Mouse (Mus musculus) small intestine, adult 2 months (tissue): ENCODE data around the gene Aire. TPM values are rescaled to one million over a fixed set of nuclear protein-coding genes. Genes with fewer than 3 reads are reported as not detected.

Experiments used
- H3K27ac ChIP-seq: fragments of 200-500 bp; 2 replicates; pipeline ENCODE4 v1.5.1; 2012; ENCODE audit warnings: low read depth, low read length, control low read depth, inconsistent platforms; ENCODE audit not compliant: insufficient read depth
- H3K27me3 ChIP-seq: fragments of 200-500 bp; 2 replicates; pipeline ENCODE4 v1.6.1; 2012; ENCODE audit warnings: mild to moderate bottlenecking, moderate library complexity, low read length, inconsistent platforms; ENCODE audit not compliant: control insufficient read depth, insufficient read depth
- H3K36me3 ChIP-seq: fragments of 200-500 bp; 2 replicates; pipeline ENCODE4 v1.6.1; 2012; ENCODE audit warnings: mild to moderate bottlenecking, low read length, control low read depth, inconsistent platforms; ENCODE audit not compliant: control insufficient read depth, insufficient read depth
- H3K4me1 ChIP-seq: fragments of 200-500 bp; 2 replicates; pipeline ENCODE4 v1.6.1; 2012; ENCODE audit warnings: low read length, inconsistent platforms, mixed read lengths; ENCODE audit not compliant: control insufficient read depth, insufficient read depth, insufficient read length
- H3K4me3 ChIP-seq: fragments of 200-500 bp; 2 replicates; pipeline ENCODE4 v1.5.1; 2012; ENCODE audit warnings: low read depth, mild to moderate bottlenecking, control low read depth, inconsistent platforms, low read length, moderate library complexity
- CTCF ChIP-seq: fragments of 200-500 bp; IDR thresholded peaks from 2 replicates; pipeline ENCODE4 v1.5.1; 2012; ENCODE audit warnings: low read depth, mild to moderate bottlenecking, control low read depth, inconsistent platforms, low read length, moderate library complexity, mixed read lengths; ENCODE audit not compliant: insufficient replicate concordance, insufficient read length; ENCODE audit errors: extremely low read depth
- POLR2A ChIP-seq: fragments of 200-500 bp; IDR thresholded peaks from 2 replicates; pipeline ENCODE4 v1.6.1; 2012; ENCODE audit warnings: low read depth, mild to moderate bottlenecking, control low read depth, inconsistent platforms, low read length, moderate library complexity
- WGBS: fragments of 180-500 bp; shearing (Covaris S2); methylation state at CpG from one replicate; pipeline ENCODE4 v1.1.7; 2018; 5-methylcytosine and 5-hydroxymethylcytosine counted together
- polyA plus RNA-seq: library from polyadenylated mRNA; depleted of rRNA; stranded (reverse); fragments of >200 nt; gene quantifications from 2 replicates; pipeline ENCODE4 v1.2.3, GENCODE M21; 2012

Aire gene
- polyA plus RNA-seq, 1 experiment, result 0.34 TPM

DNA sequence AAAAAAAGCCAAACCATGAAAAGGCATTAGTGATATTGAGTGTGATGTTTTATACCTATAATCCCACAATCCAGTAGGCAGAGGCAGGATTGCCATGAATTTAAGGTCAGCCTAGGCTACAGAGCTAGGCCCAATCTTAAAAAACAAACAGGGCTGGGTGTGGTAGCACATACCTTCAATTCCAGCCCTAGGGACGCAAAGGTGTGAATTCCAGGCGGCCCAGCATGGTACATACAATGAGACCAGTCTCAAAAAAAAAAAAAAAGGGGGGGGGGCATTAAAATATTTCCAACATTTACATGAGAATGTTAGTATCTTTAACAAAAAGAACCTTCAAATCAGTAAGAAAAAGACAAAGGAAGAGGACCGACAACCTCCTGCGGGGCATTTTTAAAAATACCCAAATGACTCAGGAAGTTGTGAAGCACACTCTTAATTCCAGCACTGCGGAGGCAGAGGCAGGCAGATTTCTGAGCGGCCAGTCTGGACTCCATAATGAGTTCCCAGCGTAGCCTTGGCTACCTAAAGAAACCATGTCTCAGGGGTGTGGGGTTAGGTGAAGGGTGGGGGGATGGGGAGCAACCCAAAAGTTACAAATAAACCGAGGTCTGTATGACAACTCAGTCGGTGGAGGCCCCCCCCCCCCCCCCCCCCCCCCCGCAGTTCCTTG is 4.8 kb upstream of the Aire start:
- Histone ChIP-seq H3K36me3 (no peaks in the 10 kb centered on the region), H3K27ac (no peak overlapping the region), H3K4me1 (peaks cover 1% of the 10 kb centered on the region), H3K4me3 (no peak overlapping the region), H3K27me3 (no peaks in the 10 kb centered on the region)
- TF ChIP-seq POLR2A, result no peak
- TF ChIP-seq CTCF, result no peak
- WGBS, result 68% methylated on average over 10 of the region's 10 CpGs

DNA sequence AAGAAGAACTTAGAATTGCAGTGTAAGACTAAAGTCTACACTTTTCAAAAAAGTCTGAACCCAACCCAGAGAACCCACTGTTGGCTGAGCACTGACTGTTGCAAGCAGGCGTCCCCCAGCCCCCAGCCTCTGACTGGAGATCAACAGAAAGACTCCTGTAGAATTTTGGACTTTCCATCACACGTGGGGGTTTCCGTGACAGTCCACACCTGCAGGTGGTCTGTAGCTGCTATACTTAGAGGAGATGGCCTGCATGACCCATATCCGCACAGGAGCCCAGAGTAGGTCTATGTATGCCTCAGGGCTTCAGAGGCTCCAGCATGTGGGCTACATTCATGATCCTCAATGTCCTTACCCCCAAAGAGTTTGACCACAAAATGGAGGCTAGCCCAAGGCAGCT is 3.0 kb upstream of the Aire start:
- peaks cover 3% of the 10 kb centered on the region for H3K4me1 ChIP-seq
- H3K36me3 ChIP-seq, result no peaks in the 10 kb centered on the region
- no peak overlapping the region for H3K4me3 ChIP-seq
- H3K27ac ChIP-seq, result no peak overlapping the region
- no peaks in the 10 kb centered on the region for H3K27me3 ChIP-seq
- 87% methylated on average over 4 of the region's 4 CpGs for WGBS
- TF ChIP-seq POLR2A (no peak), CTCF (no peak)

DNA sequence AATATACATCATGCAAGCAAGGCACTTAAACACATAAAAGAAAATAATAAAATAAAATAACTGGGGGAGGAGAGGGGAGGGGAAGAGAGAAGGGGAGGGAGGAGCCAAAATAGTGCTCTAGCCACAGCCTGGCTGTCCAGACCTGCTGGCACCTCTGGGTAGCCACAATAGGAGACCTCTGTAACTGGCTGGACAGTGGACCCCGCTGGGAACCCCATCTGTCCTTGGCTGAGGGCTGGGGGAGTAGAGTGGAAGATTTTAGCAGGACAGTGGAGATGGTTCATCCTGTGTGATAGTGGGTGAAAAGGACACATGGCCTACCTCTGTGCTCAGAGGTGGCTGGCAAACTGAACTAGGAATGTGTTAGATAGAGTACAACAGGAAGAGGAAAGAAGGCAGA is 1.1 kb upstream of the Aire start:
- no peak for TF ChIP-seq CTCF
- no peak for TF ChIP-seq POLR2A

DNA sequence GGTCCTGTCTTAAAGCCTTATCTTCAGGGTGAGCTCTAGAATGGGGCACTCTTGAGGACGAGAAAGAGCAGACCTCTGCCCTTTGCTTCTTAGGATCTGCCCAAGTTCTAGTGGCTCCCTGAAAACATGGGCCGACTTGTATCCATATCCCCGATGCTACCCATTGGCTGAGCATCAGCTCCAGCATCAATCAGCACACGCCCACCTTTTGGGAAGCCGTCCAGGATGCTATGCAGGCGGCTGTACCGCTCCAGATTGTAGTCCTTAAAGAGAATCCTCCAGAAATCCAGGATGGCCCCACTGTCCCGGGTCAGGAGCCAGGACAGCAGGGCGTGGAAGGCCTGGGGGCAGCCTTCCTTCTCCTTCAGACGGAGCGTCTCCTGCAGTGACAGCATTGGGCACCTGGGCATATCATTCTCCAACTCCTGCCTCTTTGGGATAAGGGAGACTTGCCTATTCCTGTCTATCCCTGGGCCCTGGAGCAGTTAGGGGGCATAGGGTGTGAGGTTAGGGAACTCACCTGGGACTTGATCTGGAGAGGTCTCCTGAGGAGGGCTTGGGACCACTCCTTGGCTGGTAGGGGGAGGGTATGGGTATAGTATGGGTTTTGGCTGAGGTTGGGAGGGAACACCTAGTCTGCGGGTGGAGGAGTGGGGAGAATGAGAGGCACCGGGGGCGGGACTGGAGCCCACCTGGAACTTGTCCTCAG is 559 bp downstream of the Aire start:
- TF ChIP-seq POLR2A, result no peak
- no peak for TF ChIP-seq CTCF
- Histone ChIP-seq H3K36me3 (no peaks in the 10 kb centered on the region), H3K27ac (no peak overlapping the region), H3K27me3 (no peaks in the 10 kb centered on the region), H3K4me3 (peak overlapping the region; percentile 30), H3K4me1 (peaks cover 3% of the 10 kb centered on the region)
- WGBS, result 66% methylated on average over 14 of the region's 14 CpGs

More for the DNA sequence above, 1.1 kb upstream of the Aire start:
- 72% methylated on average over 1 of the region's 1 CpGs for WGBS
- Histone ChIP-seq H3K4me3 (no peak overlapping the region), H3K4me1 (peaks cover 3% of the 10 kb centered on the region), H3K27ac (no peak overlapping the region), H3K27me3 (no peaks in the 10 kb centered on the region), H3K36me3 (no peaks in the 10 kb centered on the region)

DNA sequence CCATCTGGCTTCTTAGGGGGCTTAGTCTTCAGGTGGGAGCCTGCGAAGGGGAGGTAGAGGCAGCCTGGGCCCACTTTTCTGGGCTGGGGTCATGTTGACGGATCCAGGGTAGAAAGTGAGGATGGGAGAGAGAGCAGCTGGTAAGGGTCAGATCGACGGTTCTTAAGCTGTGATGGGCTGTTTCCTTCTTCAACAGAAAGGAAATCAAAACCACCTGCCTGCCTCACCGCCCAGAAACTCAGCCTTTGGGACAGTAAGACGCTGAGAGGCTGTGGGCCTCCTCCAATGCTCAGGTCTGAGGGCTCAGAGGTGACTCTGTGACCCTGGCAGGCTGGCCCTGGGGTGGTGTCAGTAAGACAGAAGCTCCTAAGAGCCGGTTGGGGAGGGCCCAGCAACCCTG is 1.3 kb downstream of the Aire start:
- 78% methylated on average over 7 of the region's 7 CpGs for WGBS
- Histone ChIP-seq H3K4me1 (peaks cover 3% of the 10 kb centered on the region), H3K27me3 (no peaks in the 10 kb centered on the region), H3K27ac (no peak overlapping the region), H3K36me3 (no peaks in the 10 kb centered on the region), H3K4me3 (no peak overlapping the region)
- TF ChIP-seq CTCF (no peak), POLR2A (no peak)

DNA sequence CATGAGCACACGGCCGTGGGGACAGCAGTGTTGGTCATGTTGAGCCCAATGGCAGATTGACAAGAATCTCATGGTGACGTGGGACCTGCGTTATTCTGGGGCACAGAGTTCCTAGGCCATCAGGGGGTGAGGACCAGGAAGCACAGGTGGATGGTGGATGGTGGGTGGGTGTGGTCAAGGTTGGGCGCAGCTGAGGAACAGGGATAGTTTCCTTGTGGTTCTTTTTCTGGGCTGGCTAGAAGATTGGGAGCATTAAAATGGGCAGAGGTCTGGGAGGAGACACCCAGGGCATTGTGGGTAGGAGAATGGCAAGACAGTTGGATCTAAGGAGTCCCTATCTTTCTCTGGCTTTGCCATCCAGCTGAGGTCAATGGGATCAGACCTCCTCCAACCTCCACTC is 1.8 kb downstream of the Aire start, which contains the start of gene Dnmt3l:
Dnmt3l (plus strand) TSS at position 301 of the 400 bp plus-strand sequence.
- peaks cover 3% of the 10 kb centered on the region for H3K4me1 ChIP-seq
- no peaks in the 10 kb centered on the region for H3K27me3 ChIP-seq
- no peak within 1 kb of the TSS for H3K27ac ChIP-seq
- no peaks in the 10 kb centered on the region for H3K36me3 ChIP-seq
- WGBS, result 88% methylated on average over 5 of the region's 5 CpGs
- TF ChIP-seq CTCF, result no peak
- no peak for TF ChIP-seq POLR2A
- H3K4me3 ChIP-seq, result no peak within 1 kb of the TSS

DNA sequence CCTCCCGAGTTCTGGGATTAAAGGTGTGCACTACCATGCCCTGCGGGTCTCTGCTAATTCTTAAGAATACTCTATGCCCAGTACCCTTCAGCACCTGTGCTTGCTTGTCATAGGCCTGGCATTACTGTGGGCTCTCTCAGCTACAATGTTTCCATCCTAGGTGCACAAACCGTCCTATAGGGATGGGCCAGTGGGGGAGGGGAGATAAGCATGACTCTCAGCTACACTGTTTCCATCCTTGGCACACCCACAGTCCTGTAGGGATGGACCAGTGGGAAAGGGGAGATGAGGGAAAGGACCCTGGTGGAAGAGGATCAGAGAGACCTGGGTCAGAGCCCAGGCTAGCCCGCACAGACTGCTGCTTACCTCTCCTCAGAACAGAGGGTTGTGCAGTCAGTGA is 6.3 kb downstream of the Aire start:
- no peak overlapping the region for H3K27ac ChIP-seq
- no peak overlapping the region for H3K4me3 ChIP-seq
- no peaks in the 10 kb centered on the region for H3K36me3 ChIP-seq
- no peaks in the 10 kb centered on the region for H3K4me1 ChIP-seq
- no peaks in the 10 kb centered on the region for H3K27me3 ChIP-seq
- TF ChIP-seq POLR2A, result no peak
- TF ChIP-seq CTCF, result no peak
- WGBS, result 81% methylated on average over 4 of the region's 4 CpGs
